Mouse (Mus musculus) liver, embryonic 11.5 days (tissue): ENCODE measurements around the gene Gm28230. TPM values are rescaled to one million over a fixed set of nuclear protein-coding genes. Genes with fewer than 3 reads are reported as not detected.

ENCODE experiments used
- ATAC-seq: fragments of 200-750 bp; cut with Nextera tagmentation; replicated peaks from 2 replicates; pipeline ENCODE4 v1.8.0; 2017; ENCODE audit warnings: moderate number of reproducible peaks, mild to moderate bottlenecking, moderate TSS enrichment, moderate library complexity; ENCODE audit not compliant: low FRiP score
- DNase-seq: peaks from one replicate; pipeline ENCODE4 v3.0.0-alpha.2; 2017; ENCODE audit warnings: low spot score
- H3K27ac ChIP-seq: fragments of 300-500 bp; sonication (generic); 2 replicates; pipeline ENCODE4 v1.5.1; 2014; ENCODE audit warnings: mild to moderate bottlenecking, low read depth, low read length, control low read depth
- H3K27me3 ChIP-seq: fragments of 300-500 bp; sonication (generic); replicated peaks from 2 replicates; pipeline ENCODE4 v1.6.1; 2014; ENCODE audit warnings: low read length, mixed read lengths; ENCODE audit not compliant: control insufficient read depth, insufficient read depth
- H3K36me3 ChIP-seq: fragments of 300-500 bp; sonication (generic); 2 replicates; pipeline ENCODE4 v1.6.1; 2014; ENCODE audit warnings: mild to moderate bottlenecking, low read length, moderate library complexity, mixed read lengths; ENCODE audit not compliant: control insufficient read depth, insufficient read depth
- H3K4me1 ChIP-seq: fragments of 300-500 bp; sonication (generic); replicated peaks from 2 replicates; pipeline ENCODE4 v1.6.1; 2014; ENCODE audit warnings: low read length, mixed read lengths; ENCODE audit not compliant: control insufficient read depth, insufficient read depth
- H3K4me2 ChIP-seq: fragments of 300-500 bp; sonication (generic); 2 replicates; pipeline ENCODE4 v1.6.1; 2014; ENCODE audit warnings: mild to moderate bottlenecking, control low read depth, moderate library complexity
- H3K4me3 ChIP-seq: fragments of 300-500 bp; sonication (generic); 2 replicates; pipeline ENCODE4 v1.5.1; 2014; ENCODE audit warnings: low read depth, low read length, control low read depth
- H3K9ac ChIP-seq: fragments of 300-500 bp; sonication (generic); 2 replicates; pipeline ENCODE4 v1.6.1; 2014; ENCODE audit warnings: low read depth, low read length, control low read depth
- H3K9me3 ChIP-seq: fragments of 300-500 bp; sonication (generic); 2 replicates; pipeline ENCODE4 v1.6.1; 2016; ENCODE audit warnings: low read length, inconsistent platforms, mixed read lengths; ENCODE audit not compliant: control insufficient read depth
- WGBS: fragments of 180-500 bp; shearing (Covaris S2); extraction: QIAGEN DNeasy Blood & Tissue Kit; methylation state at CpG from one replicate; pipeline ENCODE4 v1.1.7; 2014; 5-methylcytosine and 5-hydroxymethylcytosine counted together
- polyA plus RNA-seq: library from polyadenylated mRNA; unstranded; fragments of >200 nt; fragmentation: Nextera tagmentation; extraction: Ambion mirVana; gene quantifications from 2 replicates; pipeline ENCODE4 v1.2.1, GENCODE M21; 2014

Gene Gm28230
- polyA plus RNA-seq, 1 experiment from 2014 or later = not detected

GRCm38 (mm10) chr2:74701949-74702819 is 24.3 kb upstream of the Gm28230 start:
- Histone ChIP-seq H3K9me3 (no peaks in the 10 kb centered on the region), H3K4me1 (peaks cover 10% of the 10 kb centered on the region; the same call in 1 of the 2 replicates), H3K36me3 (no peaks in the 10 kb centered on the region), H3K9ac (no peak overlapping the region), H3K4me2 (no peak overlapping the region), H3K27me3 (peaks cover 98% of the 10 kb centered on the region), H3K4me3 (no peak overlapping the region), H3K27ac (no peak overlapping the region)
- WGBS = 16% methylated on average over 17 of the region's 17 CpGs
- peak; percentile 64 for DNase-seq
- no peak for ATAC-seq

- Histone ChIP-seq H3K9ac (no peak overlapping the region), H3K36me3 (no peaks in the 10 kb centered on the region), H3K4me2 (no peak overlapping the region), H3K4me1 (peaks cover 10% of the 10 kb centered on the region; the same call in 1 of the 2 replicates), H3K27me3 (peaks cover 98% of the 10 kb centered on the region), H3K27ac (no peak overlapping the region), H3K9me3 (no peaks in the 10 kb centered on the region), H3K4me3 (no peak overlapping the region)
- WGBS = 31% methylated on average over 6 of the region's 6 CpGs
- DNase-seq = peak; percentile 31
- ATAC-seq = no peak
These were observed 23.7 kb upstream of the Gm28230 start for GRCm38 (mm10) chr2:74702820-74703219.

- no peak overlapping the region for H3K4me3 ChIP-seq
- DNase-seq (no peak), ATAC-seq (no peak)
- no peaks in the 10 kb centered on the region for H3K9me3 ChIP-seq
- no peak overlapping the region for H3K4me2 ChIP-seq
- 13% methylated on average over 10 of the region's 10 CpGs for WGBS
- H3K9ac ChIP-seq = no peak overlapping the region
- H3K4me1 ChIP-seq = peaks cover 10% of the 10 kb centered on the region; the same call in 1 of the 2 replicates
- peaks cover 98% of the 10 kb centered on the region for H3K27me3 ChIP-seq
- no peaks in the 10 kb centered on the region for H3K36me3 ChIP-seq
- H3K27ac ChIP-seq = no peak overlapping the region
These were observed 23.2 kb upstream of the Gm28230 start for GRCm38 (mm10) chr2:74703317-74703716.

GRCm38 (mm10) chr2:74703720-74704392 is 22.7 kb upstream of the Gm28230 start:
- Histone ChIP-seq H3K36me3 (no peaks in the 10 kb centered on the region), H3K4me3 (no peak overlapping the region), H3K4me2 (no peak overlapping the region), H3K9me3 (no peaks in the 10 kb centered on the region), H3K27me3 (peaks cover 98% of the 10 kb centered on the region), H3K27ac (no peak overlapping the region), H3K9ac (no peak overlapping the region), H3K4me1 (peaks cover 10% of the 10 kb centered on the region; the same call in 1 of the 2 replicates)
- 5% methylated on average over 26 of the region's 26 CpGs for WGBS
- ATAC-seq = no peak
- DNase-seq = peak; percentile 37

- H3K4me1 ChIP-seq = peaks cover 10% of the 10 kb centered on the region; the same call in 1 of the 2 replicates
- no peaks in the 10 kb centered on the region for H3K36me3 ChIP-seq
- H3K9me3 ChIP-seq = no peaks in the 10 kb centered on the region
- peak within 1 kb of the TSS; percentile 71 for H3K4me2 ChIP-seq
- no peak for ATAC-seq
- peaks cover 98% of the 10 kb centered on the region for H3K27me3 ChIP-seq
- H3K4me3 ChIP-seq = peak within 1 kb of the TSS; percentile 51
- DNase-seq = peak; percentile 48
- H3K9ac ChIP-seq = peak within 1 kb of the TSS; percentile 34; the same call in 1 of the 2 replicates
- 3% methylated on average over 31 of the region's 52 CpGs for WGBS
- H3K27ac ChIP-seq = no peak within 1 kb of the TSS
These were observed 22.0 kb upstream of the Gm28230 start, which contains the start of gene Hoxd8 for GRCm38 (mm10) chr2:74704393-74704998. Gene Hoxd8 (plus strand): TSS chr2:74704615.

- Histone ChIP-seq H3K27ac (no peak overlapping the region), H3K9ac (peak overlapping the region; percentile 34; the same call in 1 of the 2 replicates), H3K36me3 (no peaks in the 10 kb centered on the region), H3K4me1 (peaks cover 10% of the 10 kb centered on the region; the same call in 1 of the 2 replicates), H3K27me3 (peaks cover 98% of the 10 kb centered on the region), H3K9me3 (no peaks in the 10 kb centered on the region), H3K4me2 (peak overlapping the region; percentile 71), H3K4me3 (peak overlapping the region; percentile 51)
- whole genome bisulfite sequencing = 1% methylated on average over 38 of the region's 66 CpGs
- DNase-seq (peak; percentile 56), ATAC-seq (0 out of 2 replicates have a peak, but pooled peaks have one; percentile 34)
These were observed 21.5 kb upstream of the Gm28230 start for GRCm38 (mm10) chr2:74704999-74705466.

- under 1% methylated on average over 77 of the region's 85 CpGs for WGBS
- H3K4me1 ChIP-seq = peaks cover 10% of the 10 kb centered on the region; the same call in 1 of the 2 replicates
- no peaks in the 10 kb centered on the region for H3K36me3 ChIP-seq
- peak overlapping the region; percentile 51 for H3K4me3 ChIP-seq
- H3K9ac ChIP-seq = peak overlapping the region; percentile 34; the same call in 1 of the 2 replicates
- DNase-seq = peak; percentile 59
- peaks cover 98% of the 10 kb centered on the region for H3K27me3 ChIP-seq
- no peak for ATAC-seq
- no peak overlapping the region for H3K27ac ChIP-seq
- no peaks in the 10 kb centered on the region for H3K9me3 ChIP-seq
- peak overlapping the region; percentile 71 for H3K4me2 ChIP-seq
These were observed 20.9 kb upstream of the Gm28230 start for GRCm38 (mm10) chr2:74705467-74706089.
